Mouse (Mus musculus) hindbrain, embryonic 12.5 days (tissue): Measurements from ENCODE around the gene Timm22. TPM values are rescaled to one million over a fixed set of nuclear protein-coding genes. Genes with fewer than 3 reads are reported as not detected.

Source experiments
- polyA plus RNA-seq: library from polyadenylated mRNA; unstranded; fragments of >200 nt; fragmentation: Nextera tagmentation; extraction: Ambion mirVana; gene quantifications from 2 replicates; pipeline ENCODE4 v1.2.1, GENCODE M21; 2016

The Timm22 gene
- polyA plus RNA-seq, 1 experiment from 2014 or later: 113 TPM

Other genes with a start within 250 kb of the Timm22 start
- 56.3 and 60.6 TPM in 2 replicates for gene Vps53, start 227.3 kb upstream of the Timm22 start, polyA plus RNA-seq
- 27.6 and 31.2 TPM in 2 replicates for gene Fam57a, start 227.3 kb upstream of the Timm22 start, polyA plus RNA-seq
- 0.54 TPM in 1 of 2 replicates, not detected in the other for gene Dbil5, start 189.3 kb upstream of the Timm22 start, polyA plus RNA-seq
- gene Gemin4, start 189.3 kb upstream of the Timm22 start, polyA plus RNA-seq: 27.5 and 28.7 TPM in 2 replicates
- gene Mrm3, start 163.2 kb upstream of the Timm22 start, polyA plus RNA-seq: 15.4 and 18.0 TPM in 2 replicates
- gene Glod4, start 163.2 kb upstream of the Timm22 start, polyA plus RNA-seq: 109 and 118 TPM in 2 replicates
- 54.3 and 57.3 TPM in 2 replicates for gene Nxn, start 7.8 kb upstream of the Timm22 start, polyA plus RNA-seq
- gene Abr, start 215.4 kb downstream of the Timm22 start, polyA plus RNA-seq: 85.3 and 93.4 TPM in 2 replicates